Mouse (Mus musculus): Measurements from ENCODE around the gene Grcc10. TPM values are rescaled to one million over a fixed set of nuclear protein-coding genes. Genes with fewer than 3 reads are reported as not detected.

Grcc10 gene
- 710 and 725 TPM in 2 replicates for polyA plus RNA-seq (2015; fragmentation: Nextera tagmentation; extraction: Ambion mirVana)

- Histone ChIP-seq H3K36me3 (peaks cover 32% of the 10 kb centered on the region), H3K4me2 (replicated peaks) (peak within 1 kb of the TSS; percentile 78), H3K9me3 (no peaks in the 10 kb centered on the region), H3K9ac (replicated peaks) (peak within 1 kb of the TSS; percentile 97), H3K4me1 (replicated peaks) (peaks cover 40% of the 10 kb centered on the region), H3K27me3 (no peaks in the 10 kb centered on the region), H3K27ac (peak within 1 kb of the TSS; percentile 100), H3K4me3 (replicated peaks) (peak within 1 kb of the TSS; percentile 67)
- WGBS = under 1% methylated on average over 41 of the region's 41 CpGs
- peak; percentile 79 for ATAC-seq
These were observed at the start of gene Grcc10 for GRCm38 (mm10) chr6:124740888-124741761. Grcc10 (minus strand) TSS chr6:124741374.

GRCm38 (mm10) chr6:124790121-124790520 is 48.9 kb upstream of the Grcc10 start:
- Histone ChIP-seq H3K36me3 (no peaks in the 10 kb centered on the region), H3K9me3 (no peaks in the 10 kb centered on the region), H3K4me2 (replicated peaks) (no peak overlapping the region), H3K27me3 (no peaks in the 10 kb centered on the region), H3K4me3 (replicated peaks) (no peak overlapping the region), H3K4me1 (replicated peaks) (no peaks in the 10 kb centered on the region), H3K27ac (no peak overlapping the region), H3K9ac (replicated peaks) (no peak overlapping the region)
- ATAC-seq = no peak
- WGBS = 79% methylated on average over 4 of the region's 4 CpGs

GRCm38 (mm10) chr6:124789519-124789918 is 48.3 kb upstream of the Grcc10 start:
- Histone ChIP-seq H3K4me2 (replicated peaks) (no peak overlapping the region), H3K4me3 (replicated peaks) (no peak overlapping the region), H3K9me3 (no peaks in the 10 kb centered on the region), H3K27me3 (no peaks in the 10 kb centered on the region), H3K27ac (no peak overlapping the region), H3K36me3 (no peaks in the 10 kb centered on the region), H3K4me1 (replicated peaks) (no peaks in the 10 kb centered on the region), H3K9ac (replicated peaks) (no peak overlapping the region)
- whole genome bisulfite sequencing = 75% methylated on average over 4 of the region's 4 CpGs
- no peak for ATAC-seq

- Histone ChIP-seq H3K4me1 (replicated peaks) (no peaks in the 10 kb centered on the region), H3K27me3 (no peaks in the 10 kb centered on the region), H3K9ac (replicated peaks) (no peak overlapping the region), H3K4me3 (replicated peaks) (no peak overlapping the region), H3K4me2 (replicated peaks) (no peak overlapping the region), H3K36me3 (no peaks in the 10 kb centered on the region), H3K9me3 (no peaks in the 10 kb centered on the region), H3K27ac (no peak overlapping the region)
- no peak for ATAC-seq
- 77% methylated on average over 10 of the region's 10 CpGs for WGBS
These were observed 46.5 kb upstream of the Grcc10 start for GRCm38 (mm10) chr6:124787722-124788121.

GRCm38 (mm10) chr6:124786756-124787420 is 45.7 kb upstream of the Grcc10 start:
- no peak for ATAC-seq
- no peaks in the 10 kb centered on the region for H3K36me3 ChIP-seq
- H3K4me3 ChIP-seq (replicated peaks) = no peak overlapping the region
- no peak overlapping the region for H3K9ac ChIP-seq (replicated peaks)
- no peak overlapping the region for H3K4me2 ChIP-seq (replicated peaks)
- WGBS = 51% methylated on average over 8 of the region's 8 CpGs
- no peak overlapping the region for H3K27ac ChIP-seq
- no peaks in the 10 kb centered on the region for H3K27me3 ChIP-seq
- no peaks in the 10 kb centered on the region for H3K9me3 ChIP-seq
- 0 out of 2 replicates have a peak, but pooled peaks cover 3% of the 10 kb centered on the region for H3K4me1 ChIP-seq (replicated peaks)

DNA sequence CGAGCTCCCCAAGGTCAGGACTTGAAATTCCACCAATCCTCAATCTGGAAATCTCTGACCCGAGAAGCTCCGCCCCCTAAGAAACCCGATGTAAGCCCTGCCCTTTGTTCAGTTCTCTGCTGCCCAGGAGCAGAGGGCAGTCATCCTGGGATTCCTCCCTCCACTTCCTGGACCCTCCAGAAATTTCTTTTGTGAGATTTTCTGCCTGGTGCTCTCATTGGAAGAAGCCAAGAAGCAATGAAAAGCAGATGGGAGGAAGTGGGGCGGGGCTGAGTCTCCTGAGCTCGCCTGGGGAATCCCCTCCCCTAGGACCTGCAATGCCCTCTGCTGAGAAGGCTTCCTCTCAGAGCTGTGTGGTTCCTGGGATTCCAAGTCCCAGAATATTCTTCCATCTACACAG is 41.3 kb upstream of the Grcc10 start:
- Histone ChIP-seq H3K9me3 (no peaks in the 10 kb centered on the region), H3K27ac (no peak overlapping the region), H3K36me3 (no peaks in the 10 kb centered on the region), H3K4me3 (replicated peaks) (no peak overlapping the region), H3K9ac (replicated peaks) (no peak overlapping the region), H3K4me1 (replicated peaks) (peaks cover 17% of the 10 kb centered on the region), H3K27me3 (peaks cover 7% of the 10 kb centered on the region), H3K4me2 (replicated peaks) (no peak overlapping the region)
- no peak for ATAC-seq
- 25% methylated on average over 6 of the region's 6 CpGs for WGBS

DNA sequence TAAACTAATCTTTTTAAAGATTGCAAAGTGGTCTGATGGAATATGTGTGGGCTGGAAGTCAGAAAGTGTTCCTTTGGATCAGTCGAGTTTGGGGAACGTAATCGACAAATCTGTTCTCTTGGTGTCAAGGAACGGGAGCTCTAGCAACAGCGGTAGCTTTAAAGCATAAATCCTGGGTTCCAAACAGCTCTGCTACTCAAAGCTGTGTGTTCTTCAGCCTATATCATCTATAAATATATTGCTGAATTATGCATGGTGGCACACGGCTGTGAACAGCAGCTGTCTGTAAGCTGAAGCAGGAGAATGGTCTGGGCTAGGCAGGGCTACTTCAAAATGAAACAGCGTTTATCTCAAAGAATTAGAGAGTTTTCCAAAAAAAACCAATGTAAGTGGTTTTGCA is 39.7 kb upstream of the Grcc10 start:
- H3K9me3 ChIP-seq = no peaks in the 10 kb centered on the region
- no peak overlapping the region for H3K27ac ChIP-seq
- H3K9ac ChIP-seq (replicated peaks) = no peak overlapping the region
- 89% methylated on average over 7 of the region's 7 CpGs for WGBS
- no peaks in the 10 kb centered on the region for H3K36me3 ChIP-seq
- H3K27me3 ChIP-seq = peaks cover 7% of the 10 kb centered on the region
- H3K4me2 ChIP-seq (replicated peaks) = no peak overlapping the region
- no peak for ATAC-seq
- peaks cover 17% of the 10 kb centered on the region for H3K4me1 ChIP-seq (replicated peaks)
- no peak overlapping the region for H3K4me3 ChIP-seq (replicated peaks)

GRCm38 (mm10) chr6:124779984-124780416 is 38.8 kb upstream of the Grcc10 start:
- ATAC-seq = peak; percentile 44; the same call in 1 of the 2 replicates
- no peaks in the 10 kb centered on the region for H3K9me3 ChIP-seq
- H3K9ac ChIP-seq (replicated peaks) = peak overlapping the region; percentile 42; the same call in 1 of the 2 replicates
- H3K27me3 ChIP-seq = peaks cover 7% of the 10 kb centered on the region
- peak overlapping the region; percentile 36 for H3K4me3 ChIP-seq (replicated peaks)
- H3K36me3 ChIP-seq = no peaks in the 10 kb centered on the region
- H3K4me1 ChIP-seq (replicated peaks) = peaks cover 17% of the 10 kb centered on the region
- H3K4me2 ChIP-seq (replicated peaks) = peak overlapping the region; percentile 60
- WGBS = 2% methylated on average over 10 of the region's 10 CpGs
- H3K27ac ChIP-seq = no peak overlapping the region

DNA sequence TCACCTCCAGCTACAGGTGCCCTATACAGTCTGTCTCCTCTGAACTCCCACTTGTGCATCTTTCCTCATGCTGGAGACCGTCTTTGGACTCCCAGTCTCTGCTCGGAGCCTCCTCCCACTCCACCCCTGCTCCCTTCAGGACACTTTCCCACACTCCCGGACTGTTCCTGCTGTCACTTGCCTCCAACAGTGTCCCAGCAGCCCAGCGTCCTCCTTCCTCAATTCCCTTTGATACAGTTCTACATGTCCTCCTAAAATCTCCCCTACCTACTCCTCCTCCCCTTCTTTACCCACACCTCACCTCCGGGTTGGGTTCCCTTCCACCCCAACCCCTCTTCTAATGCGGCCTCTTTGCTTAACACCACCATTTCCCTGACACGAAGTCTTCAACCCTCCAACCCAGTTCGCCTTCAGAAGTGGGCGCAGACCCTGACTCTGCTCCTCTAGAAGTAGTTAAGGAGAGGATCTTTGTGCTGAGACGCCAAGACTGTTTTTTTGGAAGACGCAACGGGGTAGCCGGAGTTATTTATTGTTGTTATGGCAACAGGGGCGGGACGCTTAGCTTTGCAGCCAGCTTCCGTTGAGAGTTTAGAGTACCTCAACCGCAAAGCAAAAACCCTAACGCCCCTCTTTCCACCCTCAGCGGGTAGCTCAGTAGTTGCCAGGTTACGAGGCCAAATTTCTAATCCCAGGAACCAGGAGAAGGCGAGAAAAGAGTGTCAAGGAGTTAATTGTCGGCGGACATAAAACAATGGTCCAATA is 38.2 kb upstream of the Grcc10 start, which contains the start of gene Lrrc23:
Lrrc23 (minus strand) TSS at position 506 of the 762 bp plus-strand sequence.
- Histone ChIP-seq H3K9me3 (no peaks in the 10 kb centered on the region), H3K4me1 (replicated peaks) (peaks cover 17% of the 10 kb centered on the region), H3K9ac (replicated peaks) (peak within 1 kb of the TSS; percentile 42; the same call in 1 of the 2 replicates), H3K4me2 (replicated peaks) (peak within 1 kb of the TSS; percentile 60), H3K27ac (no peak within 1 kb of the TSS), H3K4me3 (replicated peaks) (peak within 1 kb of the TSS; percentile 36), H3K27me3 (peaks cover 7% of the 10 kb centered on the region), H3K36me3 (no peaks in the 10 kb centered on the region)
- ATAC-seq = peak; percentile 65
- WGBS = 2% methylated on average over 23 of the region's 23 CpGs

- no peak overlapping the region for H3K4me3 ChIP-seq (replicated peaks)
- WGBS = 87% methylated on average over 15 of the region's 15 CpGs
- peaks cover 5% of the 10 kb centered on the region; the same call in 1 of the 2 replicates for H3K27me3 ChIP-seq
- H3K36me3 ChIP-seq = no peaks in the 10 kb centered on the region
- no peak overlapping the region for H3K4me2 ChIP-seq (replicated peaks)
- ATAC-seq = no peak
- H3K9me3 ChIP-seq = no peaks in the 10 kb centered on the region
- peaks cover 26% of the 10 kb centered on the region for H3K4me1 ChIP-seq (replicated peaks)
- no peak overlapping the region for H3K9ac ChIP-seq (replicated peaks)
- no peak overlapping the region for H3K27ac ChIP-seq
These were observed 29.3 kb upstream of the Grcc10 start for GRCm38 (mm10) chr6:124770511-124770910.

GRCm38 (mm10) chr6:124770013-124770412 is 28.8 kb upstream of the Grcc10 start:
- ATAC-seq = no peak
- Histone ChIP-seq H3K9ac (replicated peaks) (peak overlapping the region; percentile 67), H3K4me1 (replicated peaks) (peaks cover 26% of the 10 kb centered on the region), H3K4me3 (replicated peaks) (peak overlapping the region; percentile 49), H3K4me2 (replicated peaks) (peak overlapping the region; percentile 67), H3K36me3 (no peaks in the 10 kb centered on the region), H3K27ac (no peak overlapping the region), H3K9me3 (no peaks in the 10 kb centered on the region), H3K27me3 (peaks cover 5% of the 10 kb centered on the region; the same call in 1 of the 2 replicates)
- WGBS = 63% methylated on average over 7 of the region's 7 CpGs

Data from midbrain, embryonic 13.5 days (tissue).